Mouse (Mus musculus) intestine, postnatal 0 days (tissue): ENCODE data around the gene Tspan13. TPM values are rescaled to one million over a fixed set of nuclear protein-coding genes. Genes with fewer than 3 reads are reported as not detected.

Source experiments
- ATAC-seq: fragments of 200-750 bp; cut with Nextera tagmentation; 2 replicates; pipeline ENCODE4 v1.8.0; 2017; ENCODE audit warnings: mild to moderate bottlenecking, moderate TSS enrichment, moderate library complexity
- H3K27ac ChIP-seq: fragments of 300-500 bp; sonication (generic); 2 replicates; pipeline ENCODE4 v1.5.1; 2014; ENCODE audit warnings: mild to moderate bottlenecking, low read depth, low read length, moderate library complexity
- H3K27me3 ChIP-seq: fragments of 300-500 bp; sonication (generic); replicated peaks from 2 replicates; pipeline ENCODE4 v1.6.1; 2014; ENCODE audit warnings: low read length, mixed read lengths; ENCODE audit not compliant: control insufficient read depth, insufficient read depth
- H3K36me3 ChIP-seq: fragments of 300-500 bp; sonication (generic); 2 replicates; pipeline ENCODE4 v1.6.1; 2014; ENCODE audit warnings: mild to moderate bottlenecking, moderate library complexity; ENCODE audit not compliant: control insufficient read depth, insufficient read depth
- H3K4me1 ChIP-seq: fragments of 300-500 bp; sonication (generic); replicated peaks from 2 replicates; pipeline ENCODE4 v1.6.1; 2014; ENCODE audit warnings: antibody characterized with exemption, low read length, mixed read lengths; ENCODE audit not compliant: control insufficient read depth, insufficient read depth
- H3K4me2 ChIP-seq: fragments of 300-500 bp; sonication (generic); replicated peaks from 2 replicates; pipeline ENCODE4 v1.6.1; 2014; ENCODE audit warnings: low read depth, mild to moderate bottlenecking, moderate library complexity
- H3K4me3 ChIP-seq: fragments of 300-500 bp; sonication (generic); 2 replicates; pipeline ENCODE4 v1.5.1; 2014; ENCODE audit warnings: low read depth, low read length
- H3K9ac ChIP-seq: fragments of 300-500 bp; sonication (generic); 2 replicates; pipeline ENCODE4 v1.6.1; 2014; ENCODE audit warnings: mild to moderate bottlenecking, low read depth, low read length
- H3K9me3 ChIP-seq: fragments of 300-500 bp; sonication (generic); 2 replicates; pipeline ENCODE4 v1.6.1; 2016; ENCODE audit warnings: mixed run types; ENCODE audit not compliant: control insufficient read depth
- CTCF ChIP-seq: sonication (generic); IDR thresholded peaks from 2 replicates; pipeline ENCODE4 v1.5.1; 2016; ENCODE audit warnings: low read depth, mild to moderate bottlenecking, control low read depth, antibody characterized with exemption, moderate library complexity
- WGBS: fragments of 180-500 bp; shearing (Covaris S2); extraction: QIAGEN DNeasy Blood & Tissue Kit; methylation state at CpG from one replicate; pipeline ENCODE4 v1.1.7; 2014; 5-methylcytosine and 5-hydroxymethylcytosine counted together
- polyA plus RNA-seq: library from polyadenylated mRNA; unstranded; fragments of >200 nt; fragmentation: Nextera tagmentation; extraction: Ambion mirVana; gene quantifications from 2 replicates; pipeline ENCODE4 v1.2.1, GENCODE M21; 2015

Tspan13 gene
- 499 and 565 TPM in 2 replicates for polyA plus RNA-seq

DNA sequence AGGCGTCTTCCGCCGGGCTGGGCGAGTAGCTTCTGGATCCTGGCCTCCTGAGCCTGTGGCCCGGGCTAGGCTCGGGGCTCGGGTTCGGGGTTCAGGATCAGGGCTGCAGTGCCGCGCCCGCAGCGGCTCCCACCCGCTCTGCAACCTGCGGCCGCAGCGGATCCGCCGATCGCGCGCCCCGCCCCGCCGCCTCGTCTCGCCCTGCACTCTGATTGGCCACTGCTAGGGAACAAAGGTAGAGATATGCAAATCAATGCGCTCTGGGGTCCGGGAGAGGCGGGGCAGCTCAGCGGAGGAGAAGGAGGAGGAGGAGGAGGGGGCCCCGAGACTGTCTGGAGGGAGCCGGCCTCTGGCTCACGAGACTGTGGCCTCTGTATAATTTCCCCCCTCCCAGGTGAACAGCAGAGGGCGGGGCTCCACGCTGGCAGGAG, at the start of gene Tspan13:
Tspan13 (minus strand) TSS at position 153 of the 431 bp plus-strand sequence.
- Histone ChIP-seq H3K9ac (peak within 1 kb of the TSS; percentile 83), H3K27me3 (no peaks in the 10 kb centered on the region), H3K36me3 (no peaks in the 10 kb centered on the region), H3K4me2 (peak within 1 kb of the TSS; percentile 94), H3K27ac (peak within 1 kb of the TSS; percentile 85), H3K4me3 (peak within 1 kb of the TSS; percentile 88), H3K9me3 (no peaks in the 10 kb centered on the region), H3K4me1 (no peaks in the 10 kb centered on the region)
- ATAC-seq = peak; percentile 98
- TF ChIP-seq CTCF = peak; percentile 43
- under 1% methylated on average over 35 of the region's 35 CpGs for WGBS

DNA sequence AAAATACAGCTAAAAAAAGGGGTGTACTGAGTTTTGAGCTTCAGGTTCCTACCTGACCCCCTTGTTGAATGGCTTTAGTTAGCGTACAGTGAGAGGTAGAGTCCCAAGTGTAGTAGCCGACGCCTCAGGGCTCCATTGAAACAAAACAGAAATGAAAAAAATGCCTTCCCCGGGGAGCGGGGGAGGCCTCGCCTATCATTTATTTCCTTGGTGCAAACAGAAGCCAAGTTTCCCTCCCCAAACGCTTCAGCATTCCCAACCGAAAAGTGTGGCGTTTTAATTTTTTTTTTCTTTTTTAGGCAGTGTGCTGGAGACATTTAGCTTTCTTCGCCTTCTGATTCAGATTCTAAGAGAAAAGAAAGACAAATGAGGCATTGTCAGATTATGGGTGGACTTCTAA, 49.7 kb upstream of the Tspan13 start:
- no peak for ATAC-seq
- H3K9ac ChIP-seq = no peak overlapping the region
- H3K9me3 ChIP-seq = no peaks in the 10 kb centered on the region
- H3K27me3 ChIP-seq = no peaks in the 10 kb centered on the region
- no peaks in the 10 kb centered on the region for H3K4me1 ChIP-seq
- no peak overlapping the region for H3K4me3 ChIP-seq
- peaks cover 27% of the 10 kb centered on the region for H3K36me3 ChIP-seq
- no peak overlapping the region for H3K4me2 ChIP-seq
- 92% methylated on average over 10 of the region's 10 CpGs for WGBS
- no peak overlapping the region for H3K27ac ChIP-seq
- no peak for TF ChIP-seq CTCF

DNA sequence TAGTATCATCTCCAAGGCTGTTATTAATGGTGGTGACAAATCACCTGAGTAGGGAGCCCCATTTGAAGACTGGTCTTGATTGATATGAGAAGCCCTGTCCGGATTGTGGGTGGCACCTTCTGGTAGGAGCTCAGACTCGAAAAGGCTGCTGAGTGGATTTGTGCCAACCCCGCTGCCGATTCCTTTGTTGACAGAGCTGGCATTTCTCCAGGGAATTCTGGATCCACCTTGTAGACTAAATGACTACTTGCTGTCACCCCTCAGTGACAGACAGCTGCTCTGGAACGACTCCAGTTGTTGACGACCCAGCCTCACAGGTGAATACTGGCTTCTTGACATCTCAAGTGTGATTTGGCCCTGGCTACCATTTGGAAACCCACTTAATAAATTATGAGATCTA, 46.9 kb upstream of the Tspan13 start:
- H3K4me1 ChIP-seq = no peaks in the 10 kb centered on the region
- 63% methylated on average over 6 of the region's 6 CpGs for WGBS
- H3K27ac ChIP-seq = no peak overlapping the region
- H3K9me3 ChIP-seq = no peaks in the 10 kb centered on the region
- H3K27me3 ChIP-seq = no peaks in the 10 kb centered on the region
- no peak for ATAC-seq
- no peak overlapping the region for H3K9ac ChIP-seq
- H3K36me3 ChIP-seq = peaks cover 22% of the 10 kb centered on the region
- no peak overlapping the region for H3K4me2 ChIP-seq
- TF ChIP-seq CTCF = no peak
- no peak overlapping the region for H3K4me3 ChIP-seq

DNA sequence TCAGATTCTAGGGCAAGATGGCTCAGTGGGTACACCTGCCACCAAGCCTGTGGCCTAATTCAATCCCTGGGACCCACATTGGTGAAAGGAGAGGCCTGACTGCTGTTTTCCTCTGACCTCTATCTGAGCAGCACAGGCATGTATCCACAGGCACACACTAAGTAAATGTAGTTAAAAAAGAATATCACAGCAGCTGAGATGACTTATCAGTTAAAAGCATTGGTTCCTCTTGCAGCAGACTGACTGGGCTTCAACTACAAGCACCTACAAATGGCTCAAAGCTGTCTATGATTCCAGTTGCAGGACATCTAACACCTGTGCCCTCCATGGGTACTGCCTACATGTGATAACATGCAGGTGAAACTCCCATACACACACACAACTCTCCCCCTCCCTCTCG, 46.5 kb upstream of the Tspan13 start:
- Histone ChIP-seq H3K27me3 (no peaks in the 10 kb centered on the region), H3K9me3 (no peaks in the 10 kb centered on the region), H3K4me2 (no peak overlapping the region), H3K9ac (no peak overlapping the region), H3K27ac (no peak overlapping the region), H3K4me3 (no peak overlapping the region), H3K36me3 (peaks cover 22% of the 10 kb centered on the region), H3K4me1 (no peaks in the 10 kb centered on the region)
- WGBS = 90% methylated on average over 1 of the region's 1 CpGs
- no peak for TF ChIP-seq CTCF
- ATAC-seq = no peak

DNA sequence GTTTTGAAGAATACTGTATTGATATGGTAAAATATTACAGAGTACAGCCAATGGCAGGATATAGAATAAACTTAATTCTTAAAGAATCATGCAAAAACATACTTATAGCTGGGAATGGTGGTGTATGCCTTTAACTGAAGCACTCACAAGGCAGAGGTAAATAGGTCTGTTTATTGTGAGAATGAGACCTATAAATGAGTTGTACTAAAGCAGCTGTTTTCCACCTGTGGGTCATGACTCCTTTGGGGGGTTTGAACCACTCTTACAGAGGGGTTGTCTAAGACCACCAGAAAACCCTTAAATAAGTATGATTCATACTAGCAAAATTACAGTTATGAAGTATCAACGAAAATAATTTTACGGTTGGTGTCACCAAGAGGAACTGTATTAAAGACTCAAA, 43.1 kb upstream of the Tspan13 start:
- no peaks in the 10 kb centered on the region for H3K4me1 ChIP-seq
- no peaks in the 10 kb centered on the region for H3K9me3 ChIP-seq
- no peak for TF ChIP-seq CTCF
- no peaks in the 10 kb centered on the region for H3K36me3 ChIP-seq
- no peak overlapping the region for H3K9ac ChIP-seq
- no peak overlapping the region for H3K27ac ChIP-seq
- H3K4me3 ChIP-seq = no peak overlapping the region
- WGBS = 94% methylated on average over 2 of the region's 2 CpGs
- H3K4me2 ChIP-seq = no peak overlapping the region
- H3K27me3 ChIP-seq = no peaks in the 10 kb centered on the region
- ATAC-seq = no peak

DNA sequence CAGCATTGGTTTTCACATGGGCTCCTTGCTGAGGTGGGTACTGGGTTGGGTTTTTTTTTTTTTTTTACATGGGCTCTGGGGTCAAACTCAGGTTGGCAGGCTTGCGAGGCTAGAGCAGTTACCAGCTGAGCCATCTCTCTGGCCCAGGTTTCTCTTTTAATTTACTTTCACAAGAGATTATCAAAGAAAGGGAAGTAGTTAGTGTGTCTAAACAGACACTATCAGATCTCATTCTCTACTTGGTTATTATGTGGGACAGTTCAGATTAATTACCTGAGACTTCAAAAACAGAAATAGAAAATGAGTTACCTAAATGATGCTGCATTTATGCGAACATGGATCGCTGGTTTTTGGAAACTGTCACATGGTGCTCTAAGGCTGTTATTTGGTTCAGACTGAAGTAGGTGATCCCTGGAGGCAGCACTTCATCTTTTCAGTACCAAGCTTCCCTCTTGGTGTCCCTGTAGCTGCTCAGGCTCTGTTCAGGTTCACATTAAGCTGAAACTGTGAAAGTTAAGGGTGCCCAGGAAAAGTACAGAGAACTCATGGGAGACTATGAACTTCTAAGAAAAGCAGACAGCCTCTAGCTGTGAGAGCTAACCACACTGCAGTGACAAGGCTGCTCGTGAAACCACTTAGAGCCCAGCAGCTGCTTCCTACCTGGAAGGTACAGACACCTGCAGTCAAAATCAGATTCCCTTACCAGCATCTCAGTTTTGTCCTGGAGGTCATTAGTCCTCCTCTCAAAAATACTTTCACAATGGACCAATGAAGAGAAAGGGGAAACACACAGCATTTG, 36.0 kb upstream of the Tspan13 start:
- H3K9me3 ChIP-seq = no peaks in the 10 kb centered on the region
- WGBS = 73% methylated on average over 4 of the region's 4 CpGs
- H3K9ac ChIP-seq = no peak overlapping the region
- H3K4me2 ChIP-seq = no peak overlapping the region
- no peak overlapping the region for H3K27ac ChIP-seq
- no peaks in the 10 kb centered on the region for H3K36me3 ChIP-seq
- no peak for TF ChIP-seq CTCF
- H3K4me3 ChIP-seq = no peak overlapping the region
- ATAC-seq = no peak
- H3K27me3 ChIP-seq = no peaks in the 10 kb centered on the region
- H3K4me1 ChIP-seq = no peaks in the 10 kb centered on the region
